Mouse (Mus musculus) embryonic facial prominence, embryonic 10.5 days (tissue): Measurements from ENCODE around the gene Inpp5d. TPM values are rescaled to one million over a fixed set of nuclear protein-coding genes. Genes with fewer than 3 reads are reported as not detected.

ENCODE experiments used
- DNase-seq: peaks from one replicate; pipeline ENCODE4 v3.0.0-alpha.2; 2017; ENCODE audit warnings: low spot score
- H3K27ac ChIP-seq: fragments of 300-500 bp; sonication (generic); replicated peaks from 2 replicates; pipeline ENCODE4 v1.5.1; 2016; ENCODE audit warnings: mild to moderate bottlenecking
- H3K27me3 ChIP-seq: fragments of 300-500 bp; sonication (generic); replicated peaks from 2 replicates; pipeline ENCODE4 v1.6.1; 2016; ENCODE audit warnings: low read depth, mild to moderate bottlenecking; ENCODE audit not compliant: poor library complexity, severe bottlenecking
- H3K36me3 ChIP-seq: fragments of 300-500 bp; sonication (generic); replicated peaks from 2 replicates; pipeline ENCODE4 v1.6.1; 2016; ENCODE audit warnings: mild to moderate bottlenecking, moderate library complexity
- H3K4me1 ChIP-seq: fragments of 300-500 bp; sonication (generic); 2 replicates; pipeline ENCODE4 v1.6.1; 2016
- H3K4me3 ChIP-seq: fragments of 300-500 bp; sonication (generic); 2 replicates; pipeline ENCODE4 v1.5.1; 2016; ENCODE audit warnings: mild to moderate bottlenecking, moderate library complexity
- H3K9me3 ChIP-seq: fragments of 300-500 bp; sonication (generic); 2 replicates; pipeline ENCODE4 v1.6.1; 2016; ENCODE audit warnings: mild to moderate bottlenecking
- WGBS: fragments of 180-500 bp; shearing (Covaris S2); methylation state at CpG from one replicate; pipeline ENCODE4 v1.1.7; 2016; 5-methylcytosine and 5-hydroxymethylcytosine counted together
- polyA plus RNA-seq: library from polyadenylated mRNA; unstranded; fragments of >200 nt; fragmentation: Nextera tagmentation; extraction: Ambion mirVana; gene quantifications from 2 replicates; pipeline ENCODE4 v1.2.1, GENCODE M21; 2016

Inpp5d gene
- 4.0 and 5.3 TPM in 2 replicates for polyA plus RNA-seq

DNA sequence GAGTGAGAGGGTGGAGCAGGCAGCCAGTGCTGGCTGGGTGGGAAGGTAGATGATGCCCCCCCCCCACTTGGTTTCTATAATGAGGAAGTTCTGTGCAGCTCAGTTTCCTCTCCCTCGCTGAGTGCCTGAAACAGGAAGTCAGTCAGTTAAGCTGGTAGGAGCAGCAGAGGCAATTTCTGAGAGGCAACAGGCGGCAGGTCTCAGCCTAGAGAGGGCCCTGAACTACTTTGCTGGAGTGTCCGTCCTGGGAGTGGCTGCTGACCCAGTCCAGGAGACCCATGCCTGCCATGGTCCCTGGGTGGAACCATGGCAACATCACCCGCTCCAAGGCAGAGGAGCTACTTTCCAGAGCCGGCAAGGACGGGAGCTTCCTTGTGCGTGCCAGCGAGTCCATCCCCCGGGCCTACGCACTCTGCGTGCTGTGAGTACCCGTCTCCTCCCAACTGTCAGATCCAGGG is at the start of gene Inpp5d:
Gene Inpp5d (plus strand): TSS at position 102 of the 458 bp plus-strand sequence.
- peak within 1 kb of the TSS; percentile 40 for H3K27ac ChIP-seq
- no peaks in the 10 kb centered on the region for H3K9me3 ChIP-seq
- no peaks in the 10 kb centered on the region for H3K36me3 ChIP-seq
- peak within 1 kb of the TSS; percentile 37; the same call in 1 of the 2 replicates for H3K4me3 ChIP-seq
- 81% methylated on average over 12 of the region's 12 CpGs for WGBS
- peaks cover 9% of the 10 kb centered on the region; the same call in 1 of the 2 replicates for H3K4me1 ChIP-seq
- no peak for DNase-seq
- H3K27me3 ChIP-seq = no peaks in the 10 kb centered on the region

GRCm38 (mm10) chr1:87573261-87573660 is 46.9 kb upstream of the Inpp5d start:
- peaks cover 5% of the 10 kb centered on the region; the same call in 1 of the 2 replicates for H3K4me1 ChIP-seq
- H3K36me3 ChIP-seq = no peaks in the 10 kb centered on the region
- no peaks in the 10 kb centered on the region for H3K9me3 ChIP-seq
- H3K27ac ChIP-seq = no peak overlapping the region
- DNase-seq = no peak
- no peaks in the 10 kb centered on the region for H3K27me3 ChIP-seq
- H3K4me3 ChIP-seq = no peak overlapping the region
- 83% methylated on average over 5 of the region's 5 CpGs for WGBS

GRCm38 (mm10) chr1:87573800-87574215 is 46.3 kb upstream of the Inpp5d start, which contains the start of gene Ngef:
TSS of gene Ngef (minus strand) at chr1:87573870.
- no peaks in the 10 kb centered on the region for H3K36me3 ChIP-seq
- DNase-seq = no peak
- H3K27ac ChIP-seq = no peak within 1 kb of the TSS
- no peaks in the 10 kb centered on the region for H3K9me3 ChIP-seq
- peaks cover 5% of the 10 kb centered on the region; the same call in 1 of the 2 replicates for H3K4me1 ChIP-seq
- no peaks in the 10 kb centered on the region for H3K27me3 ChIP-seq
- 79% methylated on average over 6 of the region's 6 CpGs for WGBS
- H3K4me3 ChIP-seq = no peak within 1 kb of the TSS

DNA sequence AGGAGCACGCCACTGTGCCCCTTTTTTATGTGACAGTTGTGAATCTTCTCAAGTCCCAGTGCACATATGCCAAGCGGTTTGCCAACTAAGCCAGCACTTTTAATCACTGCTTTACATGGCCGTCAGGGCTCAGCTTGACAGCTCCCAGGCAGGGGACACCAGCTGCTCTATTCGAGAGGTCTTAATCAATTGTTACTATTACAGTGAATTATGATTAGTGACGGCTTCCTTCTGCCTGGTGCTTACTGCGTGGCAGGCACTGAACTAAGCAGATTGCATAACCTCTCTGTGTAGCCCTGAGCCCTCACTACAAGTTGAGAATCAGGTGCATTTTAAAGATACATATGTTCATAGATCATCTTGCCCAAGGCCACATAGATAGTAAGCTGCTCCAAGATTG is 45.8 kb upstream of the Inpp5d start:
- Histone ChIP-seq H3K27me3 (no peaks in the 10 kb centered on the region), H3K9me3 (no peaks in the 10 kb centered on the region), H3K36me3 (no peaks in the 10 kb centered on the region), H3K4me1 (peaks cover 5% of the 10 kb centered on the region; the same call in 1 of the 2 replicates), H3K27ac (no peak overlapping the region), H3K4me3 (no peak overlapping the region)
- WGBS = 78% methylated on average over 6 of the region's 6 CpGs
- DNase-seq = no peak

DNA sequence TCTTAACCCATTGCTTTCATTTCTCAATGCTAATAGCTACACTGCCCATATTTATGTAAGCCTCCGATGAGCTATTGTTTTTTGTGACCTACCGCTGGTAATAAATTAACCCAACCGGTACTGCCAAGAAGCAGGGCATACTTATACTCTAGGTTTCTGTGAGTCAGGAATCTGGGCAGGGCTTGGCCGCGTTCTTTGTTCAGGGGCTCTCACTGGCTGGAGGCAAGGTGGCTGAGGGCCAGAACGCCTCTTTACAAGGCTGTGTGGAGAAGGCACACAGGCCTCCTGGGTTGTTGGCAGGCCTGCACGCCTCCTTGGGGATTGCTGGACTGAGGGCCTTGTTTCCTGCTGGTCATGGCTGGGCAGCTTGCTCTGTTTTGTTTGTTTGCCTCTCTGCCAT is 45.3 kb upstream of the Inpp5d start:
- no peaks in the 10 kb centered on the region for H3K27me3 ChIP-seq
- no peak for DNase-seq
- no peaks in the 10 kb centered on the region for H3K36me3 ChIP-seq
- H3K4me1 ChIP-seq = peaks cover 5% of the 10 kb centered on the region; the same call in 1 of the 2 replicates
- 81% methylated on average over 7 of the region's 7 CpGs for WGBS
- H3K4me3 ChIP-seq = no peak overlapping the region
- H3K27ac ChIP-seq = no peak overlapping the region
- no peaks in the 10 kb centered on the region for H3K9me3 ChIP-seq

DNA sequence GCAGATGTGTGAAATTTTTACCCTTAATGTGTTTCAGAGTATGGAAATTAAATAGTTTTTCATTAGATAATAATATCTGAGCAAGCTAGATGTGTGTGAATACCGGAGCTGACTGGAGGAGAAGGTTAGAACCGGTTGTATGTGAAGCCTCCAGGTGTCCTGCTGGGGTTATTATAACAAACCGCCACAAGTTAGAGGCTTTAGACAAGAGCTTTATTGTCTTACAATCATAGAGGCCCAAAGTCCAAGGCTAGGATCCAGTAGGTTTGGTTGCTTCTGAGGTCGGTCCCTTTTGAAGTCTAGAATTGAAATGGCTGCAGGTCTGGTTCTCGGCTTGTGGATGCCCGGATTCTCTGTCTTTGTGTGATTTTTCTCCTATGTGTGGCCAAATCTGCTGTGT is 41.1 kb upstream of the Inpp5d start:
- peaks cover 9% of the 10 kb centered on the region for H3K4me1 ChIP-seq
- no peaks in the 10 kb centered on the region for H3K36me3 ChIP-seq
- H3K27ac ChIP-seq = no peak overlapping the region
- H3K9me3 ChIP-seq = no peaks in the 10 kb centered on the region
- H3K4me3 ChIP-seq = no peak overlapping the region
- WGBS = 84% methylated on average over 6 of the region's 6 CpGs
- peaks cover 26% of the 10 kb centered on the region for H3K27me3 ChIP-seq
- no peak for DNase-seq

DNA sequence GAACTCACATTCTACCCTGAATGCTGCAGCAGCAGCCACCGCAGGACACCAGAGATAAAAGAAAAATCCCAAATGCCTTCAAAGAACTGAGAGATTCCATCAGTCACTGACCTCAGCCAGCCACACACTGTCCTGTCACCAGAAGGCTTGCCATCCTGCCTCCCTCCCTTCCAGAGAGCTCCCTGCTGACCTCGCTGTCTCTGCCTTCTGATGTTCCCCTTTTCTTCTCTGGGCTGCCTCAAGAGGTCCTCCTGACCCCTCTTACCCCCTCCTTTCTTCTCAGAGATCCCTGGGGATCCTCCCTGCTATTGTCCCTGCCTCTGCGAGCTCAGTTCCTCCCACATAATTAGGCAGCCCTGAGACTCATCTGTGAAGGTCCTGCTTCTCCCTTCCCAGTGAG is 39.3 kb upstream of the Inpp5d start:
- peaks cover 26% of the 10 kb centered on the region for H3K27me3 ChIP-seq
- 4% methylated on average over 3 of the region's 3 CpGs for WGBS

DNA sequence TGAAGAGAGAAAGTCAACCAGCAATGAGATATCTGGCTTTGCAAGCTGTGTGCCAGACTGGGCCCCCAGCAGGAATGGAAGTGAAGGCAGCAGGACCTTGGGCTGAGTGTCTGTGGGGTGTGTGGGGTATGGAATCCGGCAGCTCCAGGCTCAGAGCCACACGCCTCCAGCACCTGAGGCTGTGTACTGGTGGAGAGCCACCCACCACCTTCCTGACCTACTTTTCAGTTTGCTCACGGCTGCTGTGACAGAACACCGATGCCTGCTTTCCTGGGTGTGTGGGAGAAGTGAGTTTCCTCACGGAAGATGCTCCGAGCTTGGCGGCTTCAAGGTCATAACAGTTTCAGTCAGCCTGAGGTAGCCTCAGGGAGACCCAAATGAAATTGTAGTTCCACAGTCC is 30.9 kb upstream of the Inpp5d start:
- 92% methylated on average over 7 of the region's 7 CpGs for WGBS
- no peaks in the 10 kb centered on the region for H3K4me1 ChIP-seq
- no peaks in the 10 kb centered on the region; the same call in 1 of the 2 replicates for H3K27me3 ChIP-seq
- DNase-seq = no peak
- H3K36me3 ChIP-seq = no peaks in the 10 kb centered on the region
- H3K27ac ChIP-seq = no peak overlapping the region
- no peak overlapping the region for H3K4me3 ChIP-seq
- no peaks in the 10 kb centered on the region for H3K9me3 ChIP-seq

More for the DNA sequence above, 39.3 kb upstream of the Inpp5d start:
- no peaks in the 10 kb centered on the region for H3K9me3 ChIP-seq
- no peak overlapping the region for H3K4me3 ChIP-seq
- peaks cover 9% of the 10 kb centered on the region; the same call in 1 of the 2 replicates for H3K4me1 ChIP-seq
- no peaks in the 10 kb centered on the region for H3K36me3 ChIP-seq
- peak; percentile 20 for DNase-seq
- no peak overlapping the region for H3K27ac ChIP-seq

- 87% methylated on average over 8 of the region's 8 CpGs for WGBS
Measured at GRCm38 (mm10) chr1:87589980-87590379, 30.1 kb upstream of the Inpp5d start.

DNA sequence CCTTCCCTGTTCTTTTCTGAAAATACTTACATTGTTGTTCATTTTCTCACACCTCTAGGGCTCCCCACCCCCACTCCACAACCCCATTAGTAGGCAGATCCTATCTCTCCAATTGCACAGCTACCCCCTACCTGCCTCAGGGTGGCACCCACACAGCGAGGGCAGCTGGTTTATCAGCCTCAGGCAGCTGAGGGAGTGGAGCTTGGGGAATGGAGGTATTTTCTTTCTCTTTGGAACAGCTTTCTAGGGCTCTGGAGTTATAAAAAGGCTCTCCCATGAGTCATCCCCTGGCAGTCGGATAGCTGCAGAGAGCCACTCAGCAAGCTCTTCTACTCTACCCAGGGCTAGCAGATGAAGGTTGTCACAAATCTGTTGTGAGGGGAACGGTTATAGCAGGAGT is 25.9 kb upstream of the Inpp5d start:
- Histone ChIP-seq H3K9me3 (no peaks in the 10 kb centered on the region), H3K27me3 (no peaks in the 10 kb centered on the region; the same call in 1 of the 2 replicates), H3K4me3 (no peak overlapping the region), H3K27ac (no peak overlapping the region), H3K36me3 (no peaks in the 10 kb centered on the region), H3K4me1 (no peaks in the 10 kb centered on the region)
- 76% methylated on average over 3 of the region's 3 CpGs for WGBS
- no peak for DNase-seq

More at GRCm38 (mm10) chr1:87589980-87590379, 30.1 kb upstream of the Inpp5d start:
- H3K9me3 ChIP-seq = no peaks in the 10 kb centered on the region
- H3K27ac ChIP-seq = no peak overlapping the region
- H3K4me1 ChIP-seq = no peaks in the 10 kb centered on the region
- no peak overlapping the region for H3K4me3 ChIP-seq
- no peaks in the 10 kb centered on the region for H3K36me3 ChIP-seq
- no peak for DNase-seq
- no peaks in the 10 kb centered on the region; the same call in 1 of the 2 replicates for H3K27me3 ChIP-seq

DNA sequence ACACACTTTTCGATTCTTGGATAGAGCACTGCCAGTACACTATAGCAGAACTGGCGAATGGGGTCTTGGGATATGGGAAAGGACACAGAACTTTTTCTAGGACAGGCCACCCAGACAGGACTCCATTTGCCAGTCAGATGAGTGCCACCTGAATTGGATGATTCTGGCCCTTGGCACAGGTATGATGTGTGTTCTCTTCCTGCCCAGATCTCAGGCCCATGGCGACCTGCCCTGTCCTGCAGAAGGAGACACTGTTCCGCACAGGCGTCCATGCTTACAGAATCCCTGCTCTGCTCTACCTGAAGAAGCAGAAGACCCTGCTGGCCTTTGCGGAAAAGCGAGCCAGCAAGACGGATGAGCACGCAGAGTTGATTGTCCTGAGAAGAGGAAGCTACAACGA is 25.4 kb upstream of the Inpp5d start:
- Histone ChIP-seq H3K4me1 (no peaks in the 10 kb centered on the region), H3K27me3 (no peaks in the 10 kb centered on the region; the same call in 1 of the 2 replicates), H3K9me3 (no peaks in the 10 kb centered on the region), H3K4me3 (no peak overlapping the region), H3K36me3 (no peaks in the 10 kb centered on the region), H3K27ac (no peak overlapping the region)
- WGBS = 91% methylated on average over 10 of the region's 10 CpGs
- DNase-seq = no peak

GRCm38 (mm10) chr1:87600533-87600932 is 19.6 kb upstream of the Inpp5d start:
- Histone ChIP-seq H3K4me3 (no peak overlapping the region), H3K4me1 (no peaks in the 10 kb centered on the region), H3K9me3 (no peaks in the 10 kb centered on the region), H3K36me3 (no peaks in the 10 kb centered on the region), H3K27me3 (no peaks in the 10 kb centered on the region), H3K27ac (no peak overlapping the region)
- DNase-seq = no peak
- 80% methylated on average over 7 of the region's 7 CpGs for WGBS

DNA sequence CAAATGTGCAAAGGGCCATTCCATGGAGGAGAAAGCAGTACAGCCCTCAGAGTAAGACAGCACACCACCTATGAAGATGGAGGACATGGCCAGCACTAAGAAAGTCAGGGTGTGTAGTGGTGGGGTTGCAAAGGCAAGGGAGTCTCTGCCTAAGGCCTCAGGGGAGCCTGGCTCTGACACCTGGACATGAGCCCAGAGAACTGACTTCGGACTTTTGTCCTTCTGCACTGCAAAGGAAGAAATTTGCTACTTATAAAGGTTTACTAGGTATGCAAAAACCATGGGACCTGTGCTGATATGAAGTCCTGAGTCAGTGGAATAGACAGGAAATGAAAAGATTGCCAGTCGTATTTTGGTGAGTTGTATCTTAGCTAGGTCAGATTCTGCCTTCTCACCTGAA is 18.3 kb upstream of the Inpp5d start:
- DNase-seq = no peak
- WGBS = 77% methylated on average over 2 of the region's 2 CpGs
- Histone ChIP-seq H3K27ac (no peak overlapping the region), H3K4me1 (no peaks in the 10 kb centered on the region), H3K36me3 (no peaks in the 10 kb centered on the region), H3K27me3 (no peaks in the 10 kb centered on the region), H3K9me3 (no peaks in the 10 kb centered on the region), H3K4me3 (no peak overlapping the region)
